Mouse (Mus musculus): ENCODE data around the gene Hivep3.

The Hivep3 gene

GRCm38 (mm10) chr4:119911071-119911904 lies 177.7 kb downstream of the Hivep3 start:
- no peak for DNase-seq

- DNase-seq = no peak
Observed at GRCm38 (mm10) chr4:119912216-119912615, 178.6 kb downstream of the Hivep3 start.

GRCm38 (mm10) chr4:119914194-119914593 lies 180.6 kb downstream of the Hivep3 start:
- no peak for DNase-seq

GRCm38 (mm10) chr4:119915069-119915468 lies 181.5 kb downstream of the Hivep3 start:
- no peak for DNase-seq

- peak; percentile 39 to 50 for DNase-seq
Observed at GRCm38 (mm10) chr4:119917502-119917901, 183.9 kb downstream of the Hivep3 start.

DNA sequence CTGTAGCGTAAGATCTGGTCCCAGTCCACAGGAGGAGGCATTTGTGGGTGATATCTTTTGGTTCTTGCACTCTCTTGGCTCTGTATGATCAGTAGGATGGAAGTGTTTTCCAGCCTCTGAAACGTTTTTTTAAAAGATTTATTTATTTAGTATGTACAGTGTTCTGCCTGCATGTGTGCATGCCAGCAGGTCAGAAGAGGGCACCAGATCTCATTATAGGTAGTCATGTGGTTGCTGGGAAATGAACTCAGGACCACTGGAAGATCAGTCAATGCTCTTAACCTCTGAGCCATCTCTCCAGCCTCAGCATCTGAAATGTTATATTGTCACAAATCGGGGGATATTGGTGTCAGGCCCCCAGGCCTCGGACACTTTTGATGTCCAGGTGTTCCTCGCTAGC lies 185.8 kb downstream of the Hivep3 start:
- DNase-seq = no peak

- DNase-seq = peak; percentile 37 to 44
Observed at GRCm38 (mm10) chr4:119921022-119921717, 187.6 kb downstream of the Hivep3 start.

- no peak for DNase-seq
Observed at GRCm38 (mm10) chr4:119921723-119922266, 188.2 kb downstream of the Hivep3 start.

DNA sequence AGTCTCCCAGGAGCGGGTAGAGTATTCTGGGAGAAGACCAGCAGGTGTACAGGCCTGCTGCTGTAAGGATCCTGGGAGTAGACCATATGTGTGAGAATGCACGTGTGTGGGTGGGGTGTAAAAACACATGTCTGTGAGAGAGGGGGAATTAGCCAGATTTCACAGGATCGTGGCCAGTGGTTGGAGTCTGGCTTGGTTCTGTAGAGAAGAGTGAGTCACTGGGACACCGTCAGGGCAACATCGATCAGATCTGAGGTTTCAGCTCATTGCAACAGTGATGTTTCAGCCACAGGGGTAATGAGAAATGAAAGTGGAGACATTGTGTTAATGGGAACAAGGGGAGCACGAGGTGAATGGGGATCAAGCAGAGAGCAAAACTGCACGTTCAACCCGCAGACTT lies 189.4 kb downstream of the Hivep3 start:
- no peak for DNase-seq

DNA sequence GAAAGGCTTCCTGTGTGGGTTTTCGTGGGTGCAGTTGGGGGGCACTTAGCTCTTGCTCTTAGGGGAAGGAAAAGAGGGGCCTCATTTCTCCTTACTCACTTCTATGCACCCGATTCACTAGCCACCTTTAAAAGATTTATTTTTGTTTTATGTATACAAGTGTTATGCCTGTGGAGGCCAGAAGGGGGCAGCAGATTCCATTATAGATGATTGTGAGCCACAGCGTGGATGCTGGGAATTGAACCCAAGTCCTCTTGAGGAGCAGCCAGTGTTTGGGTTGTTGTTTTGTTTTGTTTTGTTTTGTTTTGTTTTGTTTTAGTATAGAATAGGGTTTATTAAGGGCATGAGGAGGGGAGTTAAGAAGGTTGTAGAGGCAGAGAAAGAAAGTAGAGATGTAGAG lies 189.8 kb downstream of the Hivep3 start:
- DNase-seq = peak in 1 of 2 experiments; percentile 24

DNA sequence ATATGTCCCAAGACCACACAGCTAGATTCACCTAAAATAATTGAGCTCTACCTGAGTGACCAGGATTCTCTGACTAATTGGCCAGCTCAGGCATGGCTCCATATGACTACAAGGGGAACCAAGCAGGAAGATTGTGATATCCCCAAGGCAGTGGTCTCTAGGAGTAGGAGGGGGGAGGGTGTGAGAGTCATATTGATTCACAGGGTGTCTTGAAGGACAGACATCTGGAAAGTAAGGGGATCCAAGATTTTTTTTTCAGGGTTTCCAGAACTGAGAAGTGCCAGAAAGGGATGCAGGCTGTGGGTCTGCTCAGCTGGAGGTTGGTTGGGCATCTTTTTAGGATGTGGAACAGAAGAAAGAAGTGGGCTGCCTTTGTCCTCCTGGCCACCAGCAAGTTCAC lies 191.5 kb downstream of the Hivep3 start:
- no peak for DNase-seq

- DNase-seq = no peak
Observed at GRCm38 (mm10) chr4:119931923-119932322, 198.3 kb downstream of the Hivep3 start.

DNA sequence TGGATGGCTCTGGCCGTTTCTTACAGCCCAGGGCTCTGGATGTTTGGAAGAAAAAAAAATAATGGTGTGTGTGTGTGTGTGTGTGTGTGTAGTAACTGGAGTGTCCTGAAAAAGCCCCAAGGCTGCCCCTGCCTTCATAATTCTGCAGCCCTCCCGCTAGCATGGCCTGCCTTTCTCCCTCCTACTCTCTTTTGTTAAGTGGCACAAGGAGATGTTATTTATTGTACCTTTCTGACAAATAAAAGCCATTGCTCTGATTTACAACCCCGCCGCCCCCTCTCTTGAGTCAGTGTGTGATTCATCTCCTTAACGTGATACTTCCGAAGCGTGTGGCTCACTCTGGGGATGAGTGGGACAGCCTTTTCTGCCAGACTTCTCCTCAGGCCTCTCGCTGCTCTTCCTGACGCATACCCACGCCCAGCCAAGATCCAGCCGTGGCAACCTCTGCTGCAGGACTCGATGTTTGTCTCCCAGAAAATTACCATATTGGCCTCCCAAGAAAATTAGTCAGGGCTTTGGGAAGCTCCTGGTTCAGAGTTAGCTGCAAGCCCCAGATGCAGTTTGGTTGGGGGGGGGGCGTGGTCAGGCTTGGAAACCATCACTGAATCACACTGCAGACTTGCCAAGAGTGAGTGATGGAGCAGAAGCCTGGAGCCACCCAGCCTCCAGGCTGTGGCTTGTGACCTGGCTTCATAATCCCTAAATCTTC lies 199.1 kb downstream of the Hivep3 start:
- DNase-seq = no peak

- no peak for DNase-seq
Observed at GRCm38 (mm10) chr4:119934901-119935300, 201.3 kb downstream of the Hivep3 start.

DNA sequence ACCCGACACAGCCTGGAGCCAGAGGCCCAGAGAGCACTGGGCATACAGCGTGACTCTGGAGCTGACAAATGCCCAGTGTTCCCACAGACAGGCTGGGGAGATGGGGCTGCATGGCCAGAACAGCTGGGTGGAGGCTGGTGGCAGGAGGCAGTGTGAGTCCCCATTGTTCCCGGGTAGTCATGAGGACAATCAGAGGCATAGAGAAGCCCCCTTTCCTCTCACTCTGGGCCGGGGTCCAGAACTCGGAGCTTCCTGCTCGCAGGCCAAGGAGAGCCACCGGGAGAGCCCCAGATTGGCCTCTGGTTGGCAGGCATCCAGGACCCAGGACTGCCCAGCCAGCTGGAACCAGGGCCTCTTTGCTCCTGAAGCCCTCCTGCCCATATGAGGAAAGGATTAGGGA lies 204.3 kb downstream of the Hivep3 start:
- no peak for DNase-seq

- no peak for DNase-seq
Observed at GRCm38 (mm10) chr4:119938518-119938917, 204.9 kb downstream of the Hivep3 start.

GRCm38 (mm10) chr4:119939786-119940185 lies 206.2 kb downstream of the Hivep3 start:
- DNase-seq = no peak

DNA sequence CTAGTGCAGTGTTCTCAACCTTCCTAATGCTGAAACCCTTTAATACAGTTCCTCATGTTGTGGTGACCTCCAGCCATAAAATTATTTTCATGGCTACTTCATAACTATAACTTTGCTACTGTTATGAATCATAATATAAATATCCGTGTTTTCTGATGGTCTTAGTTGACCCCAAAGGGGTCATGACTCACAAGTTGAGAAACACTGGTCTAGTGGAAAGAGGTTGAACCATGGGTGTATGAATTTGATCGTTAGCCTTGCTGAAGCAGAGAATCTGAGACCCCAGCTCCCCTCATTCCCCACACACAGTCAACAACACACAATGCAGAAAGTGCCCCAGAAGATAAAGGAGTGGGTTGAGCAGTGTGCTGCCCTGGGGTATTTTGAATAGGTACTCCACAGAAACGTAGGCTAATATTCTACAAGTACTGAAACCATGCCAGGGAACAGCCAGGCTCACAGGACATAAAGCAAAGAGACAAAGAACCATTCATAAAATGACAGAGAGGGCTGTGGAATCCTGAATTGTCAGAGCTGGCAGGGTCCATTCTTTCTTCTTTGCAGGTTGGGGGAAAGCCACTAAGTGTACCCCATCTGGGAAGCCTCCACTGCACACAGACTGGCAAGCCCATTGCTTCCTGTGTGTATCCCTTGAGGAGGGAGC lies 212.8 kb downstream of the Hivep3 start:
- DNase-seq = no peak

GRCm38 (mm10) chr4:119947232-119948162 lies 213.9 kb downstream of the Hivep3 start:
- peak; percentile 43 to 58 for DNase-seq

- DNase-seq = no peak
Observed at GRCm38 (mm10) chr4:119948406-119948805, 214.8 kb downstream of the Hivep3 start.

- no peak for DNase-seq
Observed at GRCm38 (mm10) chr4:119948922-119949614, 215.5 kb downstream of the Hivep3 start.

All from thymus, postnatal 36 days (tissue).